Mouse (Mus musculus) ES-Bruce4 (cell line): ENCODE data around the gene Arhgap31.

Source experiments
- CTCF ChIP-seq: IDR thresholded peaks from one replicate; pipeline ENCODE4 v1.8.1; 2011; ENCODE audit warnings: low read depth, low read length
- POLR2A ChIP-seq: IDR thresholded peaks from one replicate; pipeline ENCODE4 v1.8.1; 2011; ENCODE audit warnings: low read length; ENCODE audit not compliant: insufficient read depth

- TF ChIP-seq CTCF, result no peak
- no peak for TF ChIP-seq POLR2A
Observed at GRCm38 (mm10) chr16:38608687-38609086, 104.4 kb downstream of the Arhgap31 start.
